In genomic region chr13:64369805-64370172, GRCm38 (mm10) we compare ENCODE assay signal across 8 mouse cellular contexts. TPM values are rescaled to one million over a fixed set of nuclear protein-coding genes. Genes with fewer than 3 reads are reported as not detected.
DNase-seq lines count a peak whose midpoint lies in the region; ATAC-seq lines count a peak whose summit lies in the region.

No protein-coding gene starts in this region.

- peak overlapping the region; percentile 75 for H3K4me2 ChIP-seq in neural tube, embryonic 11.5 days (ENCODE audit: low read depth)
- H3K4me2 ChIP-seq in forebrain, embryonic 14.5 days (ENCODE audit: low read length) = peak overlapping the region; percentile 81
- peak overlapping the region; percentile 75 for H3K4me2 ChIP-seq in midbrain, embryonic 11.5 days

- DNase-seq in adrenal gland, postnatal 10 days = peak; percentile 59
- DNase-seq in adrenal gland, adult 8-10 months = no peak
- no peak for DNase-seq in neural tube, embryonic 11.5 days (ENCODE audit: low spot score)
- DNase-seq in neural tube, embryonic 10.5 days (ENCODE audit: extremely low spot score, low spot score) = no peak
- peak; percentile 45 for DNase-seq in forebrain, embryonic 14.5 days (ENCODE audit: low spot score)
- no peak for DNase-seq in limb, embryonic 10.5 days (ENCODE audit: low spot score)
- no peak for DNase-seq in midbrain, embryonic 11.5 days (ENCODE audit: low spot score, missing footprints)
- DNase-seq in cerebellum, adult 9-11 months = no peak

- H3K4me3 ChIP-seq in neural tube, embryonic 11.5 days (ENCODE audit: low read depth, low read length) = peak overlapping the region; percentile 62
- peak overlapping the region; percentile 82 for H3K4me3 ChIP-seq in forebrain, embryonic 14.5 days (ENCODE audit: low read depth, low read length)
- H3K4me3 ChIP-seq in limb, embryonic 10.5 days = peak overlapping the region; percentile 84
- H3K4me3 ChIP-seq in midbrain, embryonic 11.5 days (ENCODE audit: low read depth, low read length) = peak overlapping the region; percentile 71

- peak; percentile 86 for ATAC-seq in neural tube, embryonic 11.5 days (ENCODE audit: insufficient read depth, low FRiP score, low TSS enrichment)
- peak; percentile 77 for ATAC-seq in forebrain, embryonic 14.5 days
- ATAC-seq in midbrain, embryonic 11.5 days (ENCODE audit: low FRiP score) = peak; percentile 91

- H3K9ac ChIP-seq in neural tube, embryonic 11.5 days (ENCODE audit: low read length) = peak overlapping the region; percentile 72
- peak overlapping the region; percentile 75 for H3K9ac ChIP-seq in forebrain, embryonic 14.5 days (ENCODE audit: low read length)
- H3K9ac ChIP-seq in midbrain, embryonic 11.5 days (ENCODE audit: low read length) = peak overlapping the region; percentile 74

- H3K4me1 ChIP-seq in neural tube, embryonic 11.5 days (ENCODE audit: control insufficient read depth, insufficient read depth, low read length) = no peaks in the 10 kb centered on the region; the same call in 1 of the 2 replicates
- no peaks in the 10 kb centered on the region; the same call in 1 of the 2 replicates for H3K4me1 ChIP-seq in forebrain, embryonic 14.5 days (ENCODE audit: control insufficient read depth, insufficient read depth, low read length)
- H3K4me1 ChIP-seq in limb, embryonic 10.5 days = peaks cover 13% of the 10 kb centered on the region
- H3K4me1 ChIP-seq in midbrain, embryonic 11.5 days (ENCODE audit: control insufficient read depth, insufficient read depth, low read length) = peaks cover 3% of the 10 kb centered on the region; the same call in 1 of the 2 replicates

- peaks cover 7% of the 10 kb centered on the region; the same call in 1 of the 2 replicates for H3K36me3 ChIP-seq in neural tube, embryonic 11.5 days (ENCODE audit: control insufficient read depth, insufficient read depth, low read length)
- H3K36me3 ChIP-seq in forebrain, embryonic 14.5 days (ENCODE audit: control insufficient read depth, insufficient read depth, low read length) = peaks cover 32% of the 10 kb centered on the region
- H3K36me3 ChIP-seq in limb, embryonic 10.5 days = peaks cover 36% of the 10 kb centered on the region
- peaks cover 7% of the 10 kb centered on the region; the same call in 1 of the 2 replicates for H3K36me3 ChIP-seq in midbrain, embryonic 11.5 days (ENCODE audit: control insufficient read depth, insufficient read depth, low read length)

- peak overlapping the region; percentile 60 for H3K27ac ChIP-seq in neural tube, embryonic 11.5 days (ENCODE audit: low read depth, low read length)
- H3K27ac ChIP-seq in forebrain, embryonic 14.5 days (ENCODE audit: low read depth, low read length) = peak overlapping the region; percentile 39; the same call in 1 of the 2 replicates
- peak overlapping the region; percentile 91 for H3K27ac ChIP-seq in limb, embryonic 10.5 days
- peak overlapping the region; percentile 62 for H3K27ac ChIP-seq in midbrain, embryonic 11.5 days (ENCODE audit: low read depth, low read length)

- WGBS in neural tube, embryonic 11.5 days = 0% methylated on average over 29 of the region's 29 CpGs
- 1% methylated on average over 26 of the region's 29 CpGs for WGBS in forebrain, embryonic 14.5 days
- WGBS in limb, embryonic 10.5 days = under 1% methylated on average over 29 of the region's 29 CpGs
- 1% methylated on average over 29 of the region's 29 CpGs for WGBS in midbrain, embryonic 11.5 days

- no peaks in the 10 kb centered on the region for H3K27me3 ChIP-seq in neural tube, embryonic 11.5 days (ENCODE audit: control insufficient read depth, insufficient read depth, low read length)
- no peaks in the 10 kb centered on the region for H3K27me3 ChIP-seq in forebrain, embryonic 14.5 days (replicated peaks; ENCODE audit: control insufficient read depth, insufficient read depth, low read length)
- H3K27me3 ChIP-seq in limb, embryonic 10.5 days (ENCODE audit: low read depth, poor library complexity, severe bottlenecking) = no peaks in the 10 kb centered on the region
- no peaks in the 10 kb centered on the region for H3K27me3 ChIP-seq in midbrain, embryonic 11.5 days (ENCODE audit: control insufficient read depth, insufficient read depth, low read length)

- no peaks in the 10 kb centered on the region for H3K9me3 ChIP-seq in neural tube, embryonic 11.5 days (ENCODE audit: control insufficient read depth, low read length)
- H3K9me3 ChIP-seq in forebrain, embryonic 14.5 days (replicated peaks; ENCODE audit: control insufficient read depth, low read length) = no peaks in the 10 kb centered on the region
- H3K9me3 ChIP-seq in limb, embryonic 10.5 days (replicated peaks) = no peaks in the 10 kb centered on the region
- H3K9me3 ChIP-seq in midbrain, embryonic 11.5 days (ENCODE audit: control insufficient read depth, low read length) = no peaks in the 10 kb centered on the region

RNA-seq across cellular contexts. Expression of gene Ctsl, which starts 0.9 kb away (rescaled TPM):
- 100 to 1,000 TPM; 254 to 384 TPM for total RNA-seq in adrenal gland, postnatal 10 days (2021)
- total RNA-seq in adrenal gland, adult 8-10 months (2022) = 100 to 1,000 TPM; 197 to 449 (median 314) TPM
- 148 and 169 TPM in 2 replicates for polyA plus RNA-seq in neural tube, embryonic 11.5 days (2014; fragmentation: Nextera tagmentation; extraction: Ambion mirVana)
- polyA plus RNA-seq in forebrain, embryonic 14.5 days (2014; fragmentation: Nextera tagmentation; extraction: Ambion mirVana) = 124 and 136 TPM in 2 replicates
- 100 and 108 TPM in 2 replicates for polyA plus RNA-seq in limb, embryonic 10.5 days (2016; fragmentation: Nextera tagmentation; extraction: Ambion mirVana)
- 142 and 147 TPM in 2 replicates for polyA plus RNA-seq in midbrain, embryonic 11.5 days (2014; fragmentation: Nextera tagmentation; extraction: Ambion mirVana)

RNA-seq across cellular contexts. Expression of gene Aaed1, which starts 57.3 kb away (rescaled TPM):
- total RNA-seq in adrenal gland, postnatal 10 days (2021) = 10 to 100 TPM; 52.7 to 57.2 TPM
- 10 to 100 TPM; 44.6 to 57.2 (median 50.2) TPM for total RNA-seq in adrenal gland, adult 8-10 months (2022)
- polyA plus RNA-seq in neural tube, embryonic 11.5 days (2014; fragmentation: Nextera tagmentation; extraction: Ambion mirVana) = 20.0 and 22.9 TPM in 2 replicates
- 7.9 and 8.7 TPM in 2 replicates for polyA plus RNA-seq in forebrain, embryonic 14.5 days (2014; fragmentation: Nextera tagmentation; extraction: Ambion mirVana)
- polyA plus RNA-seq in limb, embryonic 10.5 days (2016; fragmentation: Nextera tagmentation; extraction: Ambion mirVana) = 32.5 and 33.0 TPM in 2 replicates
- polyA plus RNA-seq in midbrain, embryonic 11.5 days (2014; fragmentation: Nextera tagmentation; extraction: Ambion mirVana) = 19.5 and 21.4 TPM in 2 replicates

Comparison
In these comparisons a context has a peak if more than half of its experiments do, and no peak if none do; other contexts are left out.
1. DNase-seq: peak in adrenal gland, postnatal 10 days (single experiment) and forebrain, embryonic 14.5 days (single experiment); none in adrenal gland, adult 8-10 months (single experiment), neural tube, embryonic 11.5 days (single experiment), neural tube, embryonic 10.5 days (single experiment), limb, embryonic 10.5 days (single experiment), midbrain, embryonic 11.5 days (single experiment) and cerebellum, adult 9-11 months (single experiment).
2. H3K27ac ChIP-seq: peak in every context shown above with its lines; median percentile 91 in limb, embryonic 10.5 days; 62 in midbrain, embryonic 11.5 days; 60 in neural tube, embryonic 11.5 days; 39 in forebrain, embryonic 14.5 days.
3. Peak in every context shown above with its lines, with median percentiles within 50 percentile points of each other: ATAC-seq, H3K4me2 ChIP-seq, H3K4me3 ChIP-seq and H3K9ac ChIP-seq.